Mouse (Mus musculus): ENCODE measurements at regions not wholly inside any gene's neighbourhood (a gene's known extent, or its start where the extent isn't known, plus 50 kb on each side); places are given as distances from the start of the nearest gene placed in this dataset.
"Not testable (repeated sequence)": the region's sequence is repeated elsewhere in the genome, so short reads cannot be mapped to it uniquely, and the experiment has no call there.

DNA sequence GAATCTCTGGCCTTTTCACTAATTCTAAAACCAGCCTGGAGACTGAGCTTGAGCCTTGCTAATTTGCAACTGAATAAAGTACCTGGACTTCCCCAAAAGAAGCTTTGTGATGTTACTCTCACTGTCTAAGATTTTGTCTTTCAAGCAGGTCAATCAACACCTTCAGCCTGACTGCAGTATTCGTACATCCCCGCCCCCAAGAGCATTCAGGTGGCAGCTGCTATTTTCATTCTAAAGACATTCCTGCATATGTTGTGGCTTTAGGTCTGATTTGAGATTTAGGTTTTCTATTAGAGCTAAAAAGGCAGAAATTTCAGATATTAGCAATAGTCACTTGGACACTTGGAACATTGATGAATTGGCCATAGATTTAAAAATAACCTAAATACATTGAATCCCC is 1385.4 kb upstream of the 1700008P02Rik start:
- 74% methylated on average over 2 of the region's 2 CpGs for WGBS (ENCODE audit: insufficient replicate concordance)
- not testable (repeated sequence) for H3K4me3 ChIP-seq (ENCODE audit: low read depth, low read length); H3K36me3 ChIP-seq (ENCODE audit: control insufficient read depth, insufficient read depth, low read length); H3K9ac ChIP-seq (ENCODE audit: low read depth, low read length); ATAC-seq (replicated peaks; ENCODE audit: insufficient number of reproducible peaks, low FRiP score, low TSS enrichment); H3K4me1 ChIP-seq (ENCODE audit: control insufficient read depth, insufficient read depth, low read length); H3K27me3 ChIP-seq (ENCODE audit: control insufficient read depth, insufficient read depth, low read length); H3K4me2 ChIP-seq; H3K27ac ChIP-seq (ENCODE audit: low read depth, low read length); H3K9me3 ChIP-seq (replicated peaks; ENCODE audit: control insufficient read depth, low read length)

DNA sequence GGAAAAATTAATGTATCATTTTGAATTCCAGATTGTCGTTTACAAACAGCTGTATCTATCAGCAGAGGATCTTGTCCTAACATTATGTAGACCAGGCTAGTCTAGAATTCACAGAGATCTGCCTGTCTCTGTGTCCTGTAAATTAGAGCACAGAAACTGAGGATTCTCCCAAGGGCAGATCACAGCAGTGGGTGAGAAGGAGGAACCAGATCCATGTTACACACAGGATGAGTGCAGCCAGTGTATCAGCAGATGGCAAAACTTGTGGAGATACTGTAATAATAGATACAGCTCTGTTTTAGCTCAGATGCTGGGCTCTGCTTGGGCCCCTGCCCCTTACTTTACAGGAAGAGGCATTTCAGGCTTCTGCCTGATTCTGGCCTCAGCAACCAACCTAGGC is 1384.0 kb upstream of the 1700008P02Rik start:
- no peak overlapping the region for H3K9ac ChIP-seq (ENCODE audit: low read depth, low read length)
- no peak overlapping the region for H3K4me2 ChIP-seq
- no peak for ATAC-seq (replicated peaks; ENCODE audit: insufficient number of reproducible peaks, low FRiP score, low TSS enrichment)
- no peak overlapping the region for H3K27ac ChIP-seq (ENCODE audit: low read depth, low read length)
- 82% methylated on average over 1 of the region's 1 CpGs for WGBS (ENCODE audit: insufficient replicate concordance)
- H3K4me3 ChIP-seq (ENCODE audit: low read depth, low read length), result no peak overlapping the region
- H3K9me3 ChIP-seq (replicated peaks; ENCODE audit: control insufficient read depth, low read length), result no peaks in the 10 kb centered on the region
- H3K27me3 ChIP-seq (ENCODE audit: control insufficient read depth, insufficient read depth, low read length), result no peaks in the 10 kb centered on the region
- H3K4me1 ChIP-seq (ENCODE audit: control insufficient read depth, insufficient read depth, low read length), result no peaks in the 10 kb centered on the region
- no peaks in the 10 kb centered on the region for H3K36me3 ChIP-seq (ENCODE audit: control insufficient read depth, insufficient read depth, low read length)

GRCm38 (mm10) chr3:8001027-8001426 is 1380.8 kb upstream of the 1700008P02Rik start:
- Histone ChIP-seq H3K27me3 (ENCODE audit: control insufficient read depth, insufficient read depth, low read length) (no peaks in the 10 kb centered on the region), H3K27ac (ENCODE audit: low read depth, low read length) (no peak overlapping the region), H3K4me1 (ENCODE audit: control insufficient read depth, insufficient read depth, low read length) (no peaks in the 10 kb centered on the region), H3K4me2 (no peak overlapping the region), H3K9ac (ENCODE audit: low read depth, low read length) (no peak overlapping the region), H3K9me3 (replicated peaks; ENCODE audit: control insufficient read depth, low read length) (no peaks in the 10 kb centered on the region), H3K36me3 (ENCODE audit: control insufficient read depth, insufficient read depth, low read length) (no peaks in the 10 kb centered on the region), H3K4me3 (ENCODE audit: low read depth, low read length) (no peak overlapping the region)
- WGBS (ENCODE audit: insufficient replicate concordance), result 81% methylated on average over 4 of the region's 4 CpGs
- no peak for ATAC-seq (replicated peaks; ENCODE audit: insufficient number of reproducible peaks, low FRiP score, low TSS enrichment)

DNA sequence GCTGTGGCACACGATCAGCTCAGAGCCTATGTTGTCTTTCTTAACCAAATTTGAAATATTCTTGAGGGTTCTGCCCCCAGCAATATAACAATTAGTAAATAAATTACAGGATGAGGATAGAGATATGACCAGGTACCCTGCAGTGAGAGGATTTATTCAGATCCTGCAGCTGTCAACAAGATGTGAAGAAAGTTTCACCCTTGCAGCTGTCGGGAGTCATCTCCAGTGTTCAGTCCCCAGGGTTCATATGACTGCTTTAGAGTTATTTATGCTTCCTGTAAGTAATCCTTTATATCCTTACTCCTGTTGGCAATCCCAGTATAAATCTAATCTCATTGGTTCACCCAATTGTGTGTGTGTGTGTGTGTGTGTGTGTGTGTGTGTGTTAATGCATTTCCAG is 1372.1 kb upstream of the 1700008P02Rik start:
- WGBS (ENCODE audit: insufficient replicate concordance), result 76% methylated on average over 2 of the region's 2 CpGs
- ATAC-seq (replicated peaks; ENCODE audit: insufficient number of reproducible peaks, low FRiP score, low TSS enrichment), result no peak
- Histone ChIP-seq H3K9me3 (replicated peaks; ENCODE audit: control insufficient read depth, low read length) (no peaks in the 10 kb centered on the region), H3K9ac (ENCODE audit: low read depth, low read length) (no peak overlapping the region), H3K4me1 (ENCODE audit: control insufficient read depth, insufficient read depth, low read length) (no peaks in the 10 kb centered on the region), H3K4me3 (ENCODE audit: low read depth, low read length) (no peak overlapping the region), H3K27ac (ENCODE audit: low read depth, low read length) (no peak overlapping the region), H3K27me3 (ENCODE audit: control insufficient read depth, insufficient read depth, low read length) (no peaks in the 10 kb centered on the region), H3K36me3 (ENCODE audit: control insufficient read depth, insufficient read depth, low read length) (no peaks in the 10 kb centered on the region), H3K4me2 (no peak overlapping the region)

GRCm38 (mm10) chr3:7973287-7973686 is 1353.0 kb upstream of the 1700008P02Rik start:
- no peak for ATAC-seq (replicated peaks; ENCODE audit: insufficient number of reproducible peaks, low FRiP score, low TSS enrichment)
- H3K36me3 ChIP-seq (ENCODE audit: control insufficient read depth, insufficient read depth, low read length), result no peaks in the 10 kb centered on the region
- WGBS (ENCODE audit: insufficient replicate concordance), result 55% methylated on average over 3 of the region's 3 CpGs
- H3K4me1 ChIP-seq (ENCODE audit: control insufficient read depth, insufficient read depth, low read length), result no peaks in the 10 kb centered on the region
- H3K4me3 ChIP-seq (ENCODE audit: low read depth, low read length), result no peak overlapping the region
- no peaks in the 10 kb centered on the region for H3K27me3 ChIP-seq (ENCODE audit: control insufficient read depth, insufficient read depth, low read length)
- H3K27ac ChIP-seq (ENCODE audit: low read depth, low read length), result no peak overlapping the region
- no peak overlapping the region for H3K9ac ChIP-seq (ENCODE audit: low read depth, low read length)
- H3K9me3 ChIP-seq (replicated peaks; ENCODE audit: control insufficient read depth, low read length), result no peaks in the 10 kb centered on the region
- no peak overlapping the region for H3K4me2 ChIP-seq

GRCm38 (mm10) chr3:7953911-7954310 is 1333.7 kb upstream of the 1700008P02Rik start:
- 74% methylated on average over 1 of the region's 1 CpGs for WGBS (ENCODE audit: insufficient replicate concordance)
- Histone ChIP-seq H3K9ac (ENCODE audit: low read depth, low read length) (no peak overlapping the region), H3K27ac (ENCODE audit: low read depth, low read length) (no peak overlapping the region), H3K9me3 (replicated peaks; ENCODE audit: control insufficient read depth, low read length) (no peaks in the 10 kb centered on the region), H3K27me3 (ENCODE audit: control insufficient read depth, insufficient read depth, low read length) (no peaks in the 10 kb centered on the region), H3K4me3 (ENCODE audit: low read depth, low read length) (no peak overlapping the region), H3K36me3 (ENCODE audit: control insufficient read depth, insufficient read depth, low read length) (no peaks in the 10 kb centered on the region), H3K4me2 (no peak overlapping the region), H3K4me1 (ENCODE audit: control insufficient read depth, insufficient read depth, low read length) (no peaks in the 10 kb centered on the region)
- ATAC-seq (replicated peaks; ENCODE audit: insufficient number of reproducible peaks, low FRiP score, low TSS enrichment), result no peak

GRCm38 (mm10) chr3:7943646-7944381 is 1323.6 kb upstream of the 1700008P02Rik start:
- no peak for ATAC-seq (replicated peaks; ENCODE audit: insufficient number of reproducible peaks, low FRiP score, low TSS enrichment)

More at GRCm38 (mm10) chr3:7943646-7944381, 1323.6 kb upstream of the 1700008P02Rik start:
- no peak overlapping the region for H3K4me3 ChIP-seq (ENCODE audit: low read depth, low read length)
- no peak overlapping the region for H3K4me2 ChIP-seq
- no peak overlapping the region for H3K27ac ChIP-seq (ENCODE audit: low read depth, low read length)
- no peaks in the 10 kb centered on the region for H3K36me3 ChIP-seq (ENCODE audit: control insufficient read depth, insufficient read depth, low read length)
- H3K9me3 ChIP-seq (replicated peaks; ENCODE audit: control insufficient read depth, low read length), result no peaks in the 10 kb centered on the region
- H3K4me1 ChIP-seq (ENCODE audit: control insufficient read depth, insufficient read depth, low read length), result no peaks in the 10 kb centered on the region
- H3K27me3 ChIP-seq (ENCODE audit: control insufficient read depth, insufficient read depth, low read length), result no peaks in the 10 kb centered on the region
- H3K9ac ChIP-seq (ENCODE audit: low read depth, low read length), result no peak overlapping the region
- WGBS (ENCODE audit: insufficient replicate concordance), result 60% methylated on average over 8 of the region's 8 CpGs
